Mouse (Mus musculus): ENCODE measurements around the gene Ecm2. TPM values are rescaled to one million over a fixed set of nuclear protein-coding genes. Genes with fewer than 3 reads are reported as not detected.

The Ecm2 gene
- 1 to 10 TPM; 6.7 to 9.3 TPM for total RNA-seq (2021)
- long read RNA-seq, experiment 1, transcript Ecm2-201 (10 exons, 3,596 nt): major isoform, 5 of 5 reads
- long read RNA-seq, experiment 1, partial matches to known transcripts: 0 of 5 reads
- long read RNA-seq, experiment 1, other reads (novel, unspliced or antisense): 0 of 5 reads
- long read RNA-seq, experiment 2, partial matches to known transcripts: 1 of 3 reads
- long read RNA-seq, experiment 2, other reads (novel, unspliced or antisense): 0 of 3 reads

DNA sequence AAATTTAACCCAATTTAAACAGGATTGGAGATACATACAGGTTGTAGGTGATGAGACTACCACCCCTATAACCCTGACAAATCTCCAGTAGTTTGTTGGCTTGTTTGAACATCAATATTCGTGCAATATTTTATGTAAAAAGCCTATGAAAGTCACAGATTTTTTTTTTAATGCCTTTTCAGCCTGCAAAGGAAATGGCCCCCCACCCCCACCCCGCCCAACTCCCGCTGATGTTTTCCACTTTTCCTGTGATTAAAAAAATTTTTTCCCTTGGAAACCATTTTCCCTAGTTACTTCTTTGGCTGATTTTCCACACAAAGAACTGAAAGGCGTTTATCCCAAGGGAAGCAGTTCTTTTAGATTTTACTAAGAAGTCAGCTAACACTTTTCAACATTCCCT, at the start of gene Ecm2:
Gene Ecm2 (plus strand): TSS at position 301 of the 400 bp plus-strand sequence.
- no peak for DNase-seq (ENCODE audit: low spot score)

DNA sequence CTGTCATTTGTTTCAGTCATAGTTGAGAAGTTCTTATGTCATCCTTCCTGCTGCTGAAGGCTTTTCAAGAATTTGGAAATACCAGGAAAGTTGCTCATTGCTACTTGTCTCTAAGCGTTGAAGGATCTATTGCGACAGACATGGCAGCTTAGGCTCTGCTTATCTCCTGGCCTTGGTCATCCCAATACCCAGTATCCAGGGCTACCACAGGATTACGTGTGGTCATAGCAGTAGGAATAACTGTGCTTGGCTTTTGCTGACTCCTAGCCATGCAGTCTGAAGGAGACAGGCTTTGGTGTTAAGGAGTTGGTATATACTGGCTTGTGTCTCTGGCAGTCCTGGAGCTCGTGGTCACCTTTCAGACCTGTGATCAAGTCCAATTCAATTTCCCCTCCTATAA, 44.3 kb upstream of the Ecm2 start:
- no peak for DNase-seq (ENCODE audit: low spot score)

DNA sequence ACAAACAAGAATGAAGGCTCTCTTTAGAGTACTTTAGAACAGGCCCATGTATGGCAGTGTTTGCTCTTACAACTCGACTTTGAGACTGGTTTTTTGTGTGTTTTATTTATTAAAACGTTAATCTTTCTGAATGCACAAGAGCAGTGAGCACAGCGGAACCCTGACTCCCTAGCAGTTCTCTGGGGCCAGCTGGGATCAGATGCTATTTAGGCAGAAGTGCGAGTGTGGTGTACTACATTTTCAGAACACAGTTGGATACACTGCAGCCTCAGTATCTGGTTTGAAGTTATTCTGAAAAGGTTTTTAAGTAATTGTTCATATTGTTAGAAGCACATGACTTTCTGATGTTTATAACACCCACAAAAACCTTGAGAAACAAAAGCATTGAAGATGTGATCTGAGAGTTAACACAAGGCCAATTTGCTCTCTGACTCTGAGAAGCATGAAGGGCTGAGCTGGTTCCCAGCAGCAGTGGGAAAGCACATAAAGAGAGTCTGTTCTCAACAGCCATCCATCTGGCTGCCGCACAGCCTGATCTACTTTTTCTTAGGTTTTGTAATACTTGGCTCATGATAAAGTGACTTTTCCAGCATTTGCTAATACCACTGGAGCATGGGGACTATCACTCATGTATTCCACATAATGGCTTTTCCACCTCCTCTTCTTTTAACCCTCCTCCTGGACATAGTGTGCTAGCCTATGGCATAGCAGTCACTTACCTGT, 43.8 kb upstream of the Ecm2 start:
- DNase-seq (ENCODE audit: low spot score): peak; percentile 67

DNA sequence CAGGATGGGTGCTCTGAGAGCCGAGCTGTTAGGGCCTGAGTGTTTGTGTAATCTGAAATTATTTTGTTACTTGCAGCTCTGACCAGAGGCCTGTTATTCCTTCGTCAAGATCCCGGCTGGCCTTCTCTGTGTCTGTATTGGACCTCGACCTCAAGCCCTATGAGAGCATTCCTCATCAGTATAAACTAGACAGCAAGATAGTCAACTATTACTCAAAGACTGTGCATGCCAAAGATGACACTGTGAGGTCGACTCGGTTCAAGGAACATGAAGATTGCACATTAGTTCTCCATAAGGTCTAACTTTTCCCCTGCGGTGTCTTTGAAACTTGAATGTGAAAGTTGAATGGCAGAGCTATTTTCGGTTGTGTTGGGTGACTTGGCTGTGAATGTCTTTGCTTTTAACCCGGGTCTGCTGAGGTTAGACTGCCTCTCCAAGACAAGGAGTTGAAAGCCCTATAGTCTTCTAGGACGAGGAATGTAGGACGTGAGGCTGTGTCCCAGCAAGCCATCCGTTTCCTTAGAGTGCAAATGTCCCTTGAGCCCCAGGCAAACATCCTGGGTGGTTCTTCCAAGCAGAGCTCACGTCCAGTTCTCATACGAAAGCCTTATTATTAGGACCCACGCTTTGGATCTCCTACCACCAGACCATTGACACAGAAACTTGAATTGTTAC, 43.0 kb upstream of the Ecm2 start:
- DNase-seq (ENCODE audit: low spot score): peak; percentile 56

DNA sequence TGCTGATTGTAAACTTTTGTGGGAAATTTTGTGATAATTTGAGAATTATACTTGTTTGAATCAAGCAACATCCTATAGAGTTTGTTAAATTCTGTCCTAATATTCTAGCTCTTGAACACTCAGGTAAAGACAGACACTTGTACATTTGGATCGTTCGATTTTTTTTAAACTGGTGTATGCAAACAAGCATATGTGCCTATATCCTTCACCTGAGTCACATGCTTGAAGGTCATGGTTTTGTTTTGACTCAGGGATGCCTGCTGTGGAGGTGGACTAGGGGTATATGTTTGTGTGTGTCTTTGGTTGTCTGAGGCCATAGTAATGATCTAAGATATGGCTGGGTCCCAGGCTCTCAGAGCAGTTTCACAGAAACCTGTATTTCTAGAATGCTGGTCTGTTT, 41.7 kb upstream of the Ecm2 start:
- DNase-seq (ENCODE audit: low spot score): no peak

DNA sequence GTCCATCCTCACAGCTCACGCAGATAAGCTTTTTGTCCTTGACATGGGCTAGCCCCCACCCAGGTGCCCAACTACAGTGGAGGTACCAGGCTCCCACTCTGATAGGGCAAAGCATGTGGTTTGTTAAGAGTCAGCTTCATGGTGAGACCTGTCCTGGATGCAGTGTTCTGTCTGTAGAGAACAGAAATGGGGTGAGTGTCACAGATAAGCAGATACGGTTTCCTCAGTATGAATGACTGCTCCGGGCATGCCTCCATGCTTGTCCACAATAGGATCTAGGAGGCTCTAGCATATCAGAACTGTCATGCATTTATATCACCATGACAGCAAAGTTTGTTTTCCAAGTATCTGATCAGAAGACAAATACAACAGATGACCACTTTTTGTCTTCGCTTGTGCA, 38.7 kb upstream of the Ecm2 start:
- no peak for DNase-seq (ENCODE audit: low spot score)

DNA sequence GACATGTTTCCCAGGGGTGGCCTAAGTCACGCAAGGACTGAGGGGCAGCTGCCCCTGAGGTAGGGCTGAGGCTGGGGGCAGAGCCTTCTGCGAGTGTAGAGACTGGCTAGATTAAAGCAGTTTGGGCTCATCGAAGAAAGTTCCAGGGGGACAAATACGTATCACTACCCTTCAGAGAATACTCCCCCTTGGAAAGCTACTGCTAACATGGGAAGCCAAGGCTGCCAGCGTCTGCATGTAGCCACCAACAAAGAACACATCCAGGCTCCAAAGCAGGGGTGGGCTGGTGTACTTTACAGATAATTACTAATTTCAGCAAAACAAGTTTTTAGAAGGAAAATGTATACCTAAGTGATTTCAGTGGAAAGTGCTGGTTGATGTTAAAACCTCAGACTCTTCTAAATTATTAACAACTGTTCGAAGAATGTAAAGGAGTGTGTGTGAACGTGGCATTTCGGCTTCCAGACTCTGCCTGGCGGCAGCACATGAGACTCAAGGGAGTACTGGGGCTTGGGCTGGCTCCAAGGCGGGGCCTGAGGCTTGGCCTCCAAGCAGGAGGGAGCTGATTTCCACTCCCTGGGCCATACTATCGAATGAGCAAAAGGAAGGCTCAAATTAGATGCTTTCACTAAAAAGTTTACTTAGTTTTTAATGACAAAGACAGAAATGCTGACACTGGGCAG, 38.1 kb upstream of the Ecm2 start:
- DNase-seq (ENCODE audit: low spot score): peak; percentile 80

DNA sequence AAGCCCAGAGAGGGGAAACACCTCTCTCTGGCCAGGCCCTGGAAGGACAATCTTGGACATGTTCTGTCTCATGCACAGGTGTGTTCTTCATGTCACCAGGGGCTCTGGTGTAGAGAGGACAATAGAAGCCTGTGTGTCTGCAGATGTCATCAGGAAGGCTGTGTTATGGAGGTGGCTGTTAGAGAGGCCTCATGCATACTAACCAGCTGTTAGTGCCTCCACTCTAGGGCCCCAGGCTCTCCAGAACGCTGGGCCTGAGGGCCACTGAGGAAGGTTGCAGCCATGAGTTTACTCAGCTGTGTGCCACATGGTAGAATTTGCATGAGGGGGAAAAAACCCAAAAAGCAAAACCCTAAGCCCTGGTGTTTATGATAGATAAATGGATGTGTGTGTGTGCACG, 37.0 kb upstream of the Ecm2 start:
- DNase-seq (ENCODE audit: low spot score): no peak

DNA sequence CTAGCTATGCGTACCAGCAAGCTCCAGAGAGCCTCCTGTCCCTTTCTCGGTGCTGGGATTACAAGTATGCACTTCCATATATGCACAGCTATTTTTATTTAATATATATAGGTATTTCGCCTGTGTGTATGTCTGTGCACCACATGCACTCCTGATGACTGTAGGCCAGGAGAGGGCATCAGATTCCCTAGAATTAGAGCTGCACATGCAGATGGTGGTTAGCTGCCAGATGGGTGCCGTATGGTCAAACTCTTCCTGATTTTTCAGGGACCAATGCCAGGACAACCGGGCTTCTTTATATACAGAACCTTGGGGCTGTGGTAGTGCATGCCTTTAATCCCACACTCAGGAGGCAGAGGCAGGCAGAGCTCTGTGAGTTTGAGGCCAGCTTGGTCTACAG, 35.6 kb upstream of the Ecm2 start:
- no peak for DNase-seq (ENCODE audit: low spot score)

DNA sequence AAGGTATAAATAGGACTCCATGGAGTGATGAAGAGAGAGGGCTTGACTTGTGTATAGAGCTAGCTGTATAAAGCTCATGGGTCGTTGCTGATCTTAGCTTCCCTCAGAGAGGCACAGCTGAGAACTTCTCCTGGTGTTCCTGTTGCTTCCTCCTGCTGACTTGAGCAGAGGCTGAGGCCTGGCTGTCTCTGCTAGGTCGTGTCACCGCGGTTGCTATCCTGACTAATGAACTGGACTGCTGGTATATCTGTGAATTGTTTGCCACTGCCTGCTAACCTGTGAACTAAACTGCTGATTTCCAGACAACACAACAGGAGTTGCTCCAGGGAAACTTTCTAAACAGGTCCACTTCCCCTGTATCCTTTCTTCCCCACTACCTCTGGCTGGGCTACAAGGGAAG, 34.3 kb upstream of the Ecm2 start:
- no peak for DNase-seq (ENCODE audit: low spot score)

DNA sequence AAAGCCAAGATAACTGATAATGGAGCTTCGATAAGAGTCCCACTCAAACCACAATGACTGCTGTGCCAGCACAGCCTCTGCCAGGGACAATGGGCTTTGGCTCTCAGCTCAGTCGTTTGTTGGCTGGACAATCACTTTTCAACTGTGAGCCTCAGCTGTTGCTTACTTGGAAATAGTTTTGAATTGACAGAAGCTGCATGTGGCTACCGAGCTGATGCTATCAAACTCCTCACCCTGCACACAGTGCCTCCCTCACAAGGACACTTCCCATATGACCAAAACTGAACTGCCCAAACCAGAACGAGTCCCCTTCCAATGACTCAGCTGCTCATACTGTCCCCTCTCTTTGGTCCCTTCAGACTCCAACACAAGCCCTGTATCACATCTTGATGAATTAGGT, 33.8 kb upstream of the Ecm2 start:
- no peak for DNase-seq (ENCODE audit: low spot score)

DNA sequence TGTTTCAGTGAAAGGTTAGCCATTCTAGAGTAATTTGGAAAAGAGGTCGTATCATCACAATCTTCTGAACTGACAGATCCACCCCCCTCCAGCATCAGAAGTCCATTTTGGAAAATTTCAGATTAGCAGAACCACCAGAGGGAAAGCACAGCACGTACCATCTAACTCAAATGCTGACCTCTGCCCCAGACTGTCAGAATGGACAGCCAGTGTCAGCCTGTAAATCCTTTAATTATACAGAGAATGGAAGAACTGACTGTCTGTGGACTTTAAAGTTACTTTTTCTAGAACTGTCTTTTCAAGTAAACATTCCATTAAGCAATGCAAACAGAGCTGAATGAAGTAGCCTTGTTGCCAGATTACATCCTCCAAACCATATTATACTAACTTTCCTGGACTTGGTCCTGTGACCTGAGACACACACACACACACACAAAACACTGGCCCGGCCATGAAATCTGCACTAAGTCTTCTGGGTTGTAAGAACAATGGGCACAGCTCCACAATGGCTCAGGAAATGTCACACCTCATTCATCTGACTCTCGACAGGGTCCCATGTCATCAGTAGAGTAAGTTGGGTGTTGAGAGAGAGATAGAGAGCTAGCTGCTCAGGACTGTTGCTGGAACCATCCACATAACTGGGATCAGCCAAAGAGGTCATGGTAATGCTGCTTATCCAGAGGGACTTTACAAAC, 32.5 kb upstream of the Ecm2 start:
- DNase-seq (ENCODE audit: low spot score): no peak

DNA sequence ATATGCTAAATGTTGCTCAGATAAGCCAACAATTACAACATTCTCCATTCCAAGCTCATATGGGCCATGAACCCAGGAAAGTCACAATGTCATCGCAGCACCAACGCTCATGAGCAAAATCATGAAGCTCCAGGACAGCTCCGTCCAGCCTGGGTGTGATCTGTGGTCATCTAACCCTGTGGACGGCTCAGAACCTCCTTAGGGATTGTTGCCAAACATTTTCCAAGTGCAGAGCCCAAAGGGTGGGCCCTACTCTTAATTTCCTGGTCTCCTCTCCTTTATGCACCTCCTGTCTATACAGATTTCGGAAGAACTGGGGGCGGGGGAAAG, 32.0 kb upstream of the Ecm2 start:
- no peak for DNase-seq (ENCODE audit: low spot score)

DNA sequence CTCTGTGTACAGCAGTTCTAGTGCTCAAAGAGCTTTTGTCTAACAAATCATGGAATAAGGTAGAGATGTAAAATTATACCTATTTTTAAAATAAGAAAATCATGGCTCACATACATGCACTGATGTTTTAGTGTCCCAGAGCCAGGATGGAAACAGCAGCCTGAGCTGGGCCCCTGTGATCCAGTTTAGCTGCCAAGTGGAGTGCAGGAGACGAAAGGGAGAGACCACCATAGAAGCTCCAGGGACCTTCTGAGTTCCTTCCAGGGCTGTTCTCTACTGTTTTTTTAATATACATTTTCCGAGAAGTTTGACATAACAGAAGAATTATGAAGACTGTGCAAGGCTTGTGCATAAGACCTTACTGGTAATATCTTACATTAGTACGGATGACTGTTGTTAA, 26.7 kb upstream of the Ecm2 start:
- no peak for DNase-seq (ENCODE audit: low spot score)

DNA sequence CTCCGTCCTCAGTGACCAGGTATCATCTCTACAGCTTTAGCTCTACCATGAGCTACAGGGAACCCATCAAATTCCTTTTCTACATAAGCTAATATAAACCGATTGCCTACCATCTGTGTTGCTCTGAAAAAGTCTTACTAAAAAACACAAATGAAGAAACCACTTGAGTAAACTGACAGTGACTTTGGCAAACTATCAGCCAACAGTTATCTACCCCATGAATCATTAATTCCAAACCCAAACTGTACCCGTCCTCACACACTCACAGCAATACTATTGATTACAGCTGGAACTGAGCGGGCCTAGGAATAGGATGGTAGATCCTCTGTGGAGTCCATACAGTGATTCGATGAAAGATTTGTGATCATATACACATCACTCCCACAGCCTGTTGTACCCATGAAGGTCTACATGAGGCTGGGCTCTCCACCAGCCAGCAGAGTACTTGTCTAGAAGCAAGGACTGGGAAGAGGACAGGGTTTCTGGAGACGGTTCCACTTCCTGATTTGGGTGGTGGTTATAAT, 25.7 kb upstream of the Ecm2 start:
- DNase-seq (ENCODE audit: low spot score): no peak

DNA sequence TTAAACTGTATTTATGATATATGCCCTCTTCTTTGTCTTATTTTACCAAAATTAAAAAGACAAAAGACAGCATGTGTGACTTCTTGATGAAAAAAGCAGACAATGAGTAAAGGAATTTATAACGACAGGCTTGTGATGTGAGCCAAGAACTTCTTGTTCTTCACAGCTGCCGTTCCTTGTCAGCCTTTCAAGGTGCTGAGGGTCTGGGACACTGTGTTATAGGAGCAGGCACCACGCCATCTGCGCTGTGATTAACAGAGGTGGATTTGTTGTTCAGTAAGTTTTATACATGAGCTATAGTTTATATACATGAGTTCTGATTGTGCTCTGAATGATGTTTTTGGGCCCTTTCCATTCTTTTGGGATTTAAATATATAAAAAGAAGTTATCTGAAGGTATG, 25.2 kb upstream of the Ecm2 start:
- DNase-seq (ENCODE audit: low spot score): peak; percentile 77

DNA sequence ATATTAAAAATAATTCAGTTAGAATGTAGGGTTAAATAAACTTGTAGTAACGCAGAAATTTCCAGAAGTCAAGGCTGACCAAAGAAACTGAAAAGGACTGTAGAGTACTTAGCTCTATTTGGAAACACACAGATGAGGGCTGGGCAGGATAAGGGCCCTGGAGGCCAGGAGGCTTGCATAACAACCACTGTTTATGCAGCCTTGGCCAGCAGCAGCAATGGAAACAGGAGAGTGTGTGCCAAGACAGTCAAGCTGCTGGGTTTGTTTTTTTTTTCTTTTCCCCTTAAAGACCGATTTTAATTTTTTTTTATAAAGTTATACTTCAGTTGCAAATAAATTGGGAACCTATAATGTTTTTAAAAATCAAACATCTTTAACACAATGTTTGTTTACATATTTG, 24.6 kb upstream of the Ecm2 start:
- DNase-seq (ENCODE audit: low spot score): peak; percentile 90

DNA sequence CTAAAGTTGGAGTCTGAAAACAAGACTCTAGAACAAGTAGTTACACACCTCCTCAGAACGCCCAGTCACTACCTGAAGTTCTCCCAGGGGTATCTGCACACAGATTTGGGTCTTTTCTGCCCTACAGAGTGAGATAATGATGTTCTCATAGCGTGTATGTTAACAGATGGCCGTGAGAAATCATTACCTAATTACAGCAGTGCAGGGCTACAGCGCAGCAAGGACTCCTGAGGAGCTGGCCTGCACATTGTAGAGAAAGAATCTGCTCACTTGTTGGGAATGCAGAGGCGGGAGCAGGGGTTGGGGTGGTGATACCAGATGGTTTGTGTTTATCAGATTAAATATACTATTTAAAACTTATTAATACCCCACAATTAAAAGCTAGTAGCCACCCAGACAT, 24.1 kb upstream of the Ecm2 start:
- DNase-seq (ENCODE audit: low spot score): peak; percentile 37

DNA sequence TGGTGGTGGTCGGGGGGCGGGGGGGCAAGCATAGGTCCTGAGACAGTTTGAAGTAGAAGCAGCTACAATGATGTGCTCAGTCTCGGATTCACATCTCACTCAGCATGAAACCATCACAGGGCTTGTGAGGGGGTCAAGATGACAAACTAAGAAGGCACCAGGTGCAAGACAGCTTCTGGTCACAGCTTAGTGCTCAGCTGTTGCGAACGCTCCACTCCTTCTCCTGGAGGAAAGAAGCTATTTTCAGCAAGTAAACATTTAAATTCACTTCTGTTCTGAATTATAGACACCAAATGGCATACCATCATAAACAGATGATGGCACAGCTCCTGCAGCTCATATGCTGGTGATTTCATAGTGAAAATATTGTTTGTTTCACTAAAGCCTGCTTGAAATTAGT, 19.2 kb upstream of the Ecm2 start:
- DNase-seq (ENCODE audit: low spot score): no peak

DNA sequence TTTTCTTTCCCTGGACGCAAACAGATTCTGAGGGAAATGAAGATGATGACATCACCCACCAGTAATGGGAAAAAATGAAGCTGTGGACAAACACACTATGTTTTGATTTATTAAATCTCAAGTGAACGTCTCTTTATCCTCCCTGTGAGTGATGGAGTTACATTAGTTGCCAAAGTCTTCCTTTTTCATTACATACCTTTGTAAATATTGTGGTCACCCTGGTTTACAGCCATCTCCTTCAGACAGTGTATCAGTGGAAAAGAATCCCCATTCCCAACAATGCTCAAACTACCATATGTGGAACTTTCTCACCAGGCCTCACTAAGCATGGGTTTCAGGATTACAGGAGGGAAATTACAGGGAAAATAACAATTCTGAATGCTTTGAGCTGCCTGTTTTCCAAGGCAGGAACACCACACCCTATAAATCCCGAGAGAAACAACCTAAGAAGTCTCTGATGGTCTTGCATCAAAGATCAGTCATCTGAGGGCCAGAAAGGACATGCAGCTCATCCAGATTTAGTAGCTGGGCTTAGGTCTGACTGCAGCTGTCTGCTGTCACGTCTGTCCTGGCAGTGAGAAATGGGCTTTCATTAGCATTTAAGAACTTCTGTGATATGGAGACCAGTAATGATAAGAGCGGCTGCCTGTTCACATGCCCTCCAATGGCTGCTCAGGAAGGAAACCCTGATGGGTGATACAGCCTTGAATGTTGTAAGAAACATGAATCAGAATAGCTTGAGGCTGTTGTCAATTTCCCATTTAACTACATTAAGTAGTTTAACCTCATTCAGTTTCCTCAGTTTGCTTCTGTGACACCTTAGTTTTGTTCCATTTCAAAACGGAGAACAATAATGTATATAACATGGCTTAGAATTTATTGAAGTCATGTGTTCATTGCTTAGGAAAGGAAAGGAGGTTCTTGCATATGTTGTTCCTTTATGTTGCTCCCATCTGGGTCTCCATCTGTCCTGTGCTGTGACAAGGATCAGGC, 11.9 kb upstream of the Ecm2 start, which contains the start of gene Tes3-ps:
Gene Tes3-ps (plus strand): TSS at position 943 of the 993 bp plus-strand sequence.
- DNase-seq (ENCODE audit: low spot score): peak; percentile 34

Measured in gastrocnemius, adult 18-20 months (tissue).